Mouse (Mus musculus) adrenal gland, postnatal 4 days (tissue): ENCODE results near the gene Olfr969. TPM values are rescaled to one million over a fixed set of nuclear protein-coding genes. Genes with fewer than 3 reads are reported as not detected.
"Not testable (repeated sequence)": the region's sequence is repeated elsewhere in the genome, so short reads cannot be mapped to it uniquely, and the experiment has no call there.

Experiments
- DNase-seq, 2 experiments: peaks; one replicate each; pipeline ENCODE4 v3.0.0; 2021 to 2022; ENCODE audit warnings: low spot score in 2 of 2, mixed read lengths in 2 of 2
- long read RNA-seq, 2 experiments: library from polyadenylated mRNA; stranded (forward); transcript quantifications; one replicate each; pipeline ENCODE4 v2.0.0; 2021
- total RNA-seq, 2 experiments: library from RNA; stranded (reverse); gene quantifications; 2 replicates each; pipeline ENCODE4 v1.2.3; 2021

Gene Olfr969
- total RNA-seq = not detected
- long read RNA-seq, experiment 1 = 0 reads
- long read RNA-seq, experiment 2 = 0 reads

GRCm38 (mm10) chr9:39790558-39790957 is at the start of gene Olfr969:
Gene Olfr969 (plus strand): TSS chr9:39790945.
- no peak for DNase-seq

- no peak for DNase-seq
Measured at GRCm38 (mm10) chr9:39745949-39746348, 44.8 kb upstream of the Olfr969 start, which contains the start of gene Olfr967. Gene Olfr967 (plus strand): TSS chr9:39746249.

GRCm38 (mm10) chr9:39746428-39746827 is 44.3 kb upstream of the Olfr969 start:
- DNase-seq = no peak

GRCm38 (mm10) chr9:39783153-39783552 is 7.6 kb upstream of the Olfr969 start, which contains the start of gene Olfr968:
Gene Olfr968 (minus strand): TSS chr9:39783253.
- DNase-seq = no peak

- DNase-seq = no peak
Measured at GRCm38 (mm10) chr9:39808560-39808959, 17.8 kb downstream of the Olfr969 start, which contains the start of gene Olfr970. Gene Olfr970 (plus strand): TSS chr9:39808860.

- DNase-seq = not testable (repeated sequence)
Measured at GRCm38 (mm10) chr9:39836576-39836975, 45.8 kb downstream of the Olfr969 start, which contains the start of gene Olfr971. Gene Olfr971 (plus strand): TSS chr9:39836876.

Other genes with a start within 250 kb of the Olfr969 start
- gene Olfr958, start 236.9 kb upstream of the Olfr969 start, total RNA-seq = not detected
- not detected for gene Olfr959, start 215.4 kb upstream of the Olfr969 start, total RNA-seq
- 10 to 100 TPM; 38.8 to 48.6 TPM for gene AW551984, start 186.5 kb upstream of the Olfr969 start, total RNA-seq
- gene Olfr148, start 180.3 kb upstream of the Olfr969 start, total RNA-seq = not detected
- not detected for gene Olfr960, start 169.6 kb upstream of the Olfr969 start, total RNA-seq
- not detected for gene Olfr961, start 145.9 kb upstream of the Olfr969 start, total RNA-seq
- gene Olfr963, start 123.7 kb upstream of the Olfr969 start, total RNA-seq = not detected
- not detected for gene Olfr149, start 83.8 kb upstream of the Olfr969 start, total RNA-seq
- not detected for gene Olfr965, start 79.6 kb upstream of the Olfr969 start, total RNA-seq
- not detected for gene Olfr150, start 60.0 kb upstream of the Olfr969 start, total RNA-seq
- not detected for gene Olfr967, start 44.7 kb upstream of the Olfr969 start, total RNA-seq
- not detected for gene Olfr968, start 7.7 kb upstream of the Olfr969 start, total RNA-seq
- not detected for gene Olfr970, start 17.9 kb downstream of the Olfr969 start, total RNA-seq
- gene Olfr971, start 45.9 kb downstream of the Olfr969 start, total RNA-seq = not detected
- not detected for gene Olfr972, start 75.5 kb downstream of the Olfr969 start, total RNA-seq
- gene Olfr229, start 116.4 kb downstream of the Olfr969 start, total RNA-seq = not detected
- not detected for gene Olfr974, start 146.6 kb downstream of the Olfr969 start, total RNA-seq
- not detected for gene Olfr975, start 161.1 kb downstream of the Olfr969 start, total RNA-seq
- gene Olfr976, start 170.2 kb downstream of the Olfr969 start, total RNA-seq = not detected
- not detected for gene Olfr978, start 201.2 kb downstream of the Olfr969 start, total RNA-seq
- gene Olfr979, start 212.5 kb downstream of the Olfr969 start, total RNA-seq = not detected
- not detected for gene Olfr980, start 218.6 kb downstream of the Olfr969 start, total RNA-seq
- not detected for gene Olfr981, start 230.5 kb downstream of the Olfr969 start, total RNA-seq